Mouse (Mus musculus) midbrain, embryonic 11.5 days (tissue): ENCODE measurements around the gene Gstp3. TPM values are rescaled to one million over a fixed set of nuclear protein-coding genes. Genes with fewer than 3 reads are reported as not detected.

Source experiments
- ATAC-seq: fragments of 200-750 bp; cut with Nextera tagmentation; 2 replicates; pipeline ENCODE4 v1.8.0; 2017; ENCODE audit warnings: moderate TSS enrichment, moderate library complexity; ENCODE audit not compliant: low FRiP score
- DNase-seq: peaks from one replicate; pipeline ENCODE4 v3.0.0; 2015; ENCODE audit warnings: low spot score; ENCODE audit errors: missing footprints
- H3K27ac ChIP-seq: fragments of 300-500 bp; sonication (generic); 2 replicates; pipeline ENCODE4 v1.5.1; 2014; ENCODE audit warnings: low read depth, low read length
- H3K27me3 ChIP-seq: fragments of 300-500 bp; sonication (generic); 2 replicates; pipeline ENCODE4 v1.6.1; 2014; ENCODE audit warnings: mild to moderate bottlenecking, low read length, moderate library complexity, mixed read lengths; ENCODE audit not compliant: control insufficient read depth, insufficient read depth
- H3K36me3 ChIP-seq: fragments of 300-500 bp; sonication (generic); 2 replicates; pipeline ENCODE4 v1.6.1; 2014; ENCODE audit warnings: mild to moderate bottlenecking, low read length, moderate library complexity, mixed read lengths; ENCODE audit not compliant: control insufficient read depth, insufficient read depth
- H3K4me1 ChIP-seq: fragments of 300-500 bp; sonication (generic); 2 replicates; pipeline ENCODE4 v1.6.1; 2014; ENCODE audit warnings: low read length; ENCODE audit not compliant: control insufficient read depth, insufficient read depth
- H3K4me2 ChIP-seq: fragments of 300-500 bp; sonication (generic); 2 replicates; pipeline ENCODE4 v1.6.1; 2014; ENCODE audit warnings: mild to moderate bottlenecking, moderate library complexity
- H3K4me3 ChIP-seq: fragments of 300-500 bp; sonication (generic); 2 replicates; pipeline ENCODE4 v1.5.1; 2014; ENCODE audit warnings: low read depth, low read length
- H3K9ac ChIP-seq: fragments of 300-500 bp; sonication (generic); 2 replicates; pipeline ENCODE4 v1.6.1; 2014; ENCODE audit warnings: low read length
- H3K9me3 ChIP-seq: fragments of 300-500 bp; sonication (generic); 2 replicates; pipeline ENCODE4 v1.6.1; 2016; ENCODE audit warnings: low read length; ENCODE audit not compliant: control insufficient read depth
- WGBS: fragments of 180-500 bp; shearing (Covaris S2); extraction: QIAGEN DNeasy Blood & Tissue Kit; methylation state at CpG from one replicate; pipeline ENCODE4 v1.1.7; 2014; 5-methylcytosine and 5-hydroxymethylcytosine counted together
- polyA plus RNA-seq: library from polyadenylated mRNA; unstranded; fragments of >200 nt; fragmentation: Nextera tagmentation; extraction: Ambion mirVana; gene quantifications from 2 replicates; pipeline ENCODE4 v1.2.1, GENCODE M21; 2014

Gstp3 gene
- polyA plus RNA-seq, 1 experiment from 2014 or later = not detected

DNA sequence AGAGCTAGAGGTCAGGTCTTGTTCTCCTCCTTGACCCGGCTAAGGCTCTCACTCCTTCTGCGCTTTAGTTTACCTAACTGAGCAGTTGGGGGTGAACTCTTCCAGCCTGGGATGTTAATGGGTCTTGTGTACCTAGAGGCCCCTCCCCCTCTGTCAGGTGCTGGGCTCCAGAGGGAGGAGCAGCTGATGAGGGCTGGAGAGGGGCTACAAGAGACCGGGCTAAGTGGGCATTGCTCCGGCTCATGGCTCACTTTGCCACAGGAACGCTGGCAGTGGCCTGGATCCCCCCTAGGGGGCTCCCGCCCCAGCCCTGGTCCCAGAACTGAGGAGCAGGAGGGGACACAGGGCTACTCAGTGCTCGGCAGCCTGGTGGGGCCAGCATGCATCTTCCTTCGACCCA, 24.5 kb upstream of the Gstp3 start:
- Histone ChIP-seq H3K4me1 (no peaks in the 10 kb centered on the region), H3K36me3 (no peaks in the 10 kb centered on the region), H3K4me3 (no peak overlapping the region), H3K4me2 (no peak overlapping the region), H3K27ac (no peak overlapping the region), H3K9me3 (no peaks in the 10 kb centered on the region), H3K9ac (no peak overlapping the region), H3K27me3 (no peaks in the 10 kb centered on the region)
- no peak for DNase-seq
- 40% methylated on average over 8 of the region's 8 CpGs for WGBS
- ATAC-seq = no peak

DNA sequence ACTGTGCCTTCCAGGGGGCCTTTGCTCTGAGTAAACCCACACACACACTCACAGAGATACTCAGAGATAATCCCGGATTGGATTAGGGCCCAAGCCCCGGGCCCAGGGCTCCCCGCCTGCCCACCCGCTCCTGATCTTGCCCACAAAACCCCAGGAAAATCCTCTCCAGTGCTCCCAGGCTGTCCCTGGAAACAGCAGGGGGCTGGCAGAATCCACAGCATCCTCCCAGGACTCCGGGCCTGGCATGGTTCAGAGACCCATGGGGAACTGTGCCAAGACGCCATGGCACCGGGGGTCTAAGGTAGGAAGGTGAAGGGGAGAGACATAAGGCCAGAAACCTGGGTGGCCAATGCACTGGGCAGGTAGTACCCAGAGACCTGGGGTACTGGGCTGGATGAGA, 23.9 kb upstream of the Gstp3 start:
- Histone ChIP-seq H3K4me2 (no peak overlapping the region), H3K36me3 (no peaks in the 10 kb centered on the region), H3K27ac (no peak overlapping the region), H3K4me1 (no peaks in the 10 kb centered on the region), H3K27me3 (no peaks in the 10 kb centered on the region), H3K4me3 (no peak overlapping the region), H3K9me3 (no peaks in the 10 kb centered on the region), H3K9ac (no peak overlapping the region)
- WGBS = 72% methylated on average over 7 of the region's 7 CpGs
- ATAC-seq (no peak), DNase-seq (no peak)

DNA sequence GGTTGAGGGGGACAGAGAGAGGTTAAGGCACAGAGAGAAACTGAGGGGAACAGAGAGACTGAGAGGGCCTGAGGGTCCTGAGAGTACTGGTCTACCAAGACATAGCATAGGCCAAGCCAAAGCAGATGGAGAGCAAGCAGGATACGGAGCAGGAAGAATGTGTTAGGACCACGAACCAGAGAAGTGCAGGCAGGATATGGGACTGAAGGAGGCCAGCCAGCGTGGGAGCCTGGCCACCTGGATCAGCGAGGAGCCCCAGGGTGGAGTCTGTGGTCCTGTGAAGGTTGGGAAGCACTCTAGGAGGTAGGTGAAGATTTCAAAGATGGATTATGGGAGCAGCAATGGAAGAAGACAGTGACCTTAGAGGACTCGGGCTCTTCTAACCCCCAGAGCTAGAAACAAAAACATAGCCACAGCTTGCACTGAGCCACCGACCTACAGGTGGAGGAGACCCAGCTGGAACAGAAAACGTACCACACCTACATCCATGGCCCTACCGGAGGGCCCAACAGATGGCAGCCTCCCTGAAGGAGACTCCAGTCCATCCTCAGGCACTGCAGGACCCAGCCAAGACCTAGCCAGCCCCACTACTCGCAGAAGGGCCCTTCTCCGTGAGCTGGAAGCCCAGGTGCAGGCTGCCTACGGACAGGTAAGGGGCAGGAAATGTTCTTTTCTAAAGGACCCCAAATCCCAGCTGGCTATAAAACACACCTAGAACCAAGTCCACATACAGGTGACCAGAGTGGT, 23.0 kb upstream of the Gstp3 start:
- 85% methylated on average over 11 of the region's 11 CpGs for WGBS
- no peak overlapping the region for H3K27ac ChIP-seq
- no peak overlapping the region for H3K4me2 ChIP-seq
- H3K27me3 ChIP-seq = no peaks in the 10 kb centered on the region
- H3K36me3 ChIP-seq = no peaks in the 10 kb centered on the region
- no peak for ATAC-seq
- H3K4me3 ChIP-seq = no peak overlapping the region
- H3K9me3 ChIP-seq = no peaks in the 10 kb centered on the region
- no peak for DNase-seq
- H3K9ac ChIP-seq = no peak overlapping the region
- no peaks in the 10 kb centered on the region for H3K4me1 ChIP-seq

DNA sequence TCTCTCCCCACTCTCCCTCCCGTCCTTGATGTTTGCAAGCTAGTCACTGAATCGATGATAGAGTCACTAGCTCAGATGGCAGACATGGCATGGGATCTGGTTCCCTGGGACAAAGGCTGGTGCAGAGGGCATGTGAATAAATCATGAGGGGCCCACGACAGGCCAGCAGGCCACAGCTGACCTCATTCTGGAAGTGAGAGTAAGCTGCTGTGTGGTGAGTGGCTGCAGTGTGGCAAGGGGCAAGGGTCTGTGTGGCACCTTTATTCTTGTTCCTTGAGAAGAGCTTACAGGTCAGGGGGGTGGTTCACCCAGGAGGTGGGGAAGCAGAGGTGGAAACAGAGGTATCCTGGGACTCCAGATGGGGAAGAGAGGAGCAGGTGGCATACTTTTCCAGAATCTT, 22.0 kb upstream of the Gstp3 start, which contains the start of gene Cabp2:
TSS of gene Cabp2 (plus strand) at position 185 of the 400 bp plus-strand sequence.
- no peak within 1 kb of the TSS for H3K4me3 ChIP-seq
- no peaks in the 10 kb centered on the region for H3K36me3 ChIP-seq
- DNase-seq (no peak), ATAC-seq (no peak)
- WGBS = 63% methylated on average over 3 of the region's 3 CpGs
- no peaks in the 10 kb centered on the region for H3K4me1 ChIP-seq
- no peak within 1 kb of the TSS for H3K27ac ChIP-seq
- H3K9me3 ChIP-seq = no peaks in the 10 kb centered on the region
- no peak within 1 kb of the TSS for H3K4me2 ChIP-seq
- H3K27me3 ChIP-seq = no peaks in the 10 kb centered on the region
- no peak within 1 kb of the TSS for H3K9ac ChIP-seq

DNA sequence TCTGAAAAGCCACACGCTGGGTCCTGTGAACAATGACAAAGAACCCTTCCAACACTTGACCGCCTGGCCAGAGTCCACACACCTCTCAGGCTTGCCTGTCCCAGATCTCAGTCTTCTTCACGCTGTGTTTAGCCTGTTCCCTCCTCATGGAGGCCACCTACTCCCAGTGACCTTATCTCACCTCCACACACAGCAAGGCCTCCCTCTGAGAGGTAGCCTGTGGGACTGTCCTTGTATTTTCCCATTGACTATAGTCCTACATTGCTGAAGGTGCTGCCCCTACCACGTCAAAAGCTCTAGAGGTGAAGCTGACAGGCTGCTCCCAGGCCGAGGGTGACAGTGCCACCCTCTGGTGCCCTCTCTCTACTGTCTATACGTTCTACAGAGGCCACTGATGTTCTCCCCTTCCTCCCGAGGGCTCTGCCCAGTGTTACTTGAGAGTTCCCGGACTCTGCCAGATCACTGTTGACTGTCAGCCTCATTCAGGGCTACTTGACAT, 21.2 kb upstream of the Gstp3 start:
- Histone ChIP-seq H3K27ac (no peak overlapping the region), H3K4me3 (no peak overlapping the region), H3K4me1 (no peaks in the 10 kb centered on the region), H3K4me2 (no peak overlapping the region), H3K27me3 (no peaks in the 10 kb centered on the region), H3K9me3 (no peaks in the 10 kb centered on the region), H3K9ac (no peak overlapping the region), H3K36me3 (no peaks in the 10 kb centered on the region)
- DNase-seq = peak; percentile 72
- 68% methylated on average over 8 of the region's 8 CpGs for WGBS
- ATAC-seq = no peak

DNA sequence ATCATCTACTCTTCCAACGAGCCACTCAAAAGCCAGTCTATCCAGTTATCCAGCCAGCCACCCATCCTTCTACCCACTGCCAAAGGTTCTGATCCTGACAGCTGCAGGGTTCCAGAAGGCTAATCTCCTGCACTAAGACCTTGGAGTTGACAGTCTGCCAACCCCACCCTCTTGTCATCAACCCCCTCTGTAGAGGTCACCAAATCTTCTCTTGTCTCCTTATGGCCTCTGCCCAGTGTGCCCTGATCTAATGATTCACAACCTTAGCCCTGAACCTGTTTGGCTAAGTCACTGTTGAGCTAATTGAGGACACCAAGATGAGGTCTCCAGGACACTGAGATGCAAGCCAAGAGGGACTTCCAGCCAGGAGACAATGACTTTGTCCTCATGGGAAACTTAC, 20.2 kb upstream of the Gstp3 start:
- DNase-seq (no peak), ATAC-seq (no peak)
- no peak overlapping the region for H3K27ac ChIP-seq
- no peak overlapping the region for H3K4me3 ChIP-seq
- H3K4me1 ChIP-seq = no peaks in the 10 kb centered on the region
- WGBS = 82% methylated on average over 1 of the region's 1 CpGs
- no peak overlapping the region for H3K9ac ChIP-seq
- H3K36me3 ChIP-seq = no peaks in the 10 kb centered on the region
- H3K4me2 ChIP-seq = no peak overlapping the region
- H3K9me3 ChIP-seq = no peaks in the 10 kb centered on the region
- H3K27me3 ChIP-seq = no peaks in the 10 kb centered on the region

DNA sequence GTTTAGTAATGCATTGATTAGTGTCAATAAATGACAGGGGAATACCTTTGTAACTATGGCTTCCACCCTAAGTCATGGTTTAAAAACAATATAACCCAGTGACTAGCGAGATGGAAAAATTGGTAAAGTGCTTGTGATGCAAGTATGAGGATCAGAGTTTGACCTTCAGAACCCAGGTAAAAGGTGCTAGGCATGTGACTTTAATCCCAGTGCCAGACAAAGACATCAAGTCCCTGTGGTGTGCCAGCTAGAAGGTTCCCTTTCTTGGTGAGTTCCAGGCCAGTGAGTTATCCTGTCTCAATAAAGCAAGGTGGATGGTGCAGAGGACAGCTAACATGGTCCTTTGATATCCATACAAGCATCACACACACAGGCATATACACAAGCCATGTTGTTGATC, 16.2 kb upstream of the Gstp3 start:
- Histone ChIP-seq H3K9me3 (no peaks in the 10 kb centered on the region), H3K27ac (no peak overlapping the region), H3K4me2 (no peak overlapping the region), H3K4me3 (no peak overlapping the region), H3K27me3 (no peaks in the 10 kb centered on the region), H3K9ac (no peak overlapping the region), H3K36me3 (no peaks in the 10 kb centered on the region), H3K4me1 (no peaks in the 10 kb centered on the region)
- ATAC-seq (no peak), DNase-seq (no peak)
- WGBS = 90% methylated on average over 1 of the region's 1 CpGs

DNA sequence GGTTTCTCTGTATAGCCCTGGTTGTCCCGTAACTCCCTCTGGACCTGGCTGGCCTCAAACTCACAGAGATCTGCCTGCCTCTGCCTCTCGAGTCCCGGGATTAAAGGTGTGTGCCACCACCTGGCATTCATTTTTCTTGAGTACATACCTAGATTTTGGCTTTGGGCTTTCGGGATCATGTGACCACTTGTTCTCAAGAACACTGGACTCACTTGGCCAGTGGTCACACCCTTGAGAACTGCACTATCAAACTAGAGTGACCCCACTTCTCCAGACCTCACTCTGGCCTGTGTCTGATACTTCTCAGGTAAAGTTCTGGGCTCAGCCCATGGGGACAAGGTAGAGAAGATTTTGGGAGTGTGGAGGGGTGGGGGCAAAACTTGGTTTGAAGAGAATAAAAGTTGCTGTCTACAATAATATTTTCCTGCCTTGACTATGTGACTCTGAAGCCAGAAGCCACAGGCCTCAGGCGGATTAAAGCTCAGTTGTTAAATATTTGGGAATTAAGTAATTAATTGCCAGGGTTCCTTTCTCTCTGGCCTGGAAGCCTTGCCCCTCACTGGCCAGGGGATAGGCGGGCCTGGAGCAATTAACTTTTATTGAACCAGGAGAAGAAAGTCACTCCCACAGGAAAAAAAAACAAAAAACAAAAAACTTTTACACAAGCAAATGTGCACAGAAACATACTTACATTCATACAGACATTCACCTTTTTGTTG, 13.5 kb upstream of the Gstp3 start:
- ATAC-seq = no peak
- H3K9ac ChIP-seq = no peak overlapping the region
- H3K36me3 ChIP-seq = no peaks in the 10 kb centered on the region
- no peak overlapping the region for H3K4me2 ChIP-seq
- H3K4me1 ChIP-seq = no peaks in the 10 kb centered on the region
- H3K9me3 ChIP-seq = no peaks in the 10 kb centered on the region
- no peak overlapping the region for H3K27ac ChIP-seq
- H3K27me3 ChIP-seq = no peaks in the 10 kb centered on the region
- WGBS = 79% methylated on average over 6 of the region's 6 CpGs
- DNase-seq = peak; percentile 39
- no peak overlapping the region for H3K4me3 ChIP-seq

DNA sequence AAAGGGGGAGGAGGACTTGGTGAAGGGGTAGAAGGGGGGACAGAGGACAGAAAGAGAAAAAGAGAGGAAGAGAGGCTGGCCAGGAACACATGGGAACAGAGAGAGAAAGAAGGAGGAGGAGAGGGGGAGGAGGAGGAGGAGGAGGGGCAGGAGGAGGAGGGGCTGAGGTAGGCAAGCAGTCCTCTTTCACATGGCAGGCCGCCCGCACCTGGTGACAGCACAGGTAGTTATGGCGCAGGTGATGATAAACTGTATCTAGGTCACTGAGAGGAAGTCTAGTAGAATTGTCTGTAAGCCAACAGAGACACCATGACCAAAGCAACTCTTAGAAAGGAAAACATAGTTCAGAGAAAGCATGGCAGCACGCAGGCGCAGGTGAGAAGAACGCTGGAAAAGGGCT, 12.0 kb upstream of the Gstp3 start:
- ATAC-seq (no peak), DNase-seq (peak; percentile 12)
- Histone ChIP-seq H3K9me3 (no peaks in the 10 kb centered on the region), H3K4me2 (no peak overlapping the region), H3K4me1 (no peaks in the 10 kb centered on the region), H3K4me3 (no peak overlapping the region), H3K27ac (no peak overlapping the region), H3K9ac (no peak overlapping the region), H3K36me3 (no peaks in the 10 kb centered on the region), H3K27me3 (no peaks in the 10 kb centered on the region)
- WGBS = 94% methylated on average over 6 of the region's 6 CpGs
